Mouse (Mus musculus) right cerebral cortex, adult 18-20 months (tissue): ENCODE data around the gene Prr15.

Experiments used
- DNase-seq: peaks from one replicate; pipeline ENCODE4 v3.0.0; 2022; ENCODE audit warnings: mixed read lengths

Prr15 gene

GRCm38 (mm10) chr6:54325246-54325885 lies at the start of gene Prr15:
Prr15 (plus strand) TSS chr6:54325835.
- no peak for DNase-seq

GRCm38 (mm10) chr6:54277234-54277633 lies 48.4 kb upstream of the Prr15 start:
- no peak for DNase-seq

GRCm38 (mm10) chr6:54277828-54278227 lies 47.8 kb upstream of the Prr15 start:
- DNase-seq = no peak

GRCm38 (mm10) chr6:54278613-54279012 lies 47.0 kb upstream of the Prr15 start:
- DNase-seq = no peak

GRCm38 (mm10) chr6:54279391-54279790 lies 46.2 kb upstream of the Prr15 start:
- no peak for DNase-seq

GRCm38 (mm10) chr6:54280248-54280647 lies 45.4 kb upstream of the Prr15 start:
- no peak for DNase-seq

- DNase-seq = no peak
These were observed 42.3 kb upstream of the Prr15 start for GRCm38 (mm10) chr6:54283299-54283698.

- DNase-seq = no peak
These were observed 41.4 kb upstream of the Prr15 start for GRCm38 (mm10) chr6:54284167-54284711.

- no peak for DNase-seq
These were observed 38.8 kb upstream of the Prr15 start for GRCm38 (mm10) chr6:54286813-54287212.

GRCm38 (mm10) chr6:54289774-54290500 lies 35.7 kb upstream of the Prr15 start:
- DNase-seq = no peak

GRCm38 (mm10) chr6:54297231-54297630 lies 28.4 kb upstream of the Prr15 start:
- no peak for DNase-seq

- no peak for DNase-seq
These were observed 26.2 kb upstream of the Prr15 start for GRCm38 (mm10) chr6:54299417-54299816.

GRCm38 (mm10) chr6:54305777-54306176 lies 19.9 kb upstream of the Prr15 start:
- no peak for DNase-seq

GRCm38 (mm10) chr6:54313071-54313470 lies 12.6 kb upstream of the Prr15 start:
- peak; percentile 12 for DNase-seq

GRCm38 (mm10) chr6:54318618-54319017 lies 7.0 kb upstream of the Prr15 start:
- DNase-seq = no peak

GRCm38 (mm10) chr6:54319198-54319597 lies 6.4 kb upstream of the Prr15 start:
- DNase-seq = no peak

- DNase-seq = no peak
These were observed 5.4 kb upstream of the Prr15 start for GRCm38 (mm10) chr6:54320236-54320635.

- DNase-seq = peak; percentile 76
These were observed 1.3 kb downstream of the Prr15 start for GRCm38 (mm10) chr6:54326671-54327625.

GRCm38 (mm10) chr6:54327626-54328003 lies 2.0 kb downstream of the Prr15 start:
- DNase-seq = peak; percentile 77

GRCm38 (mm10) chr6:54328783-54329182 lies 3.1 kb downstream of the Prr15 start:
- no peak for DNase-seq

GRCm38 (mm10) chr6:54329598-54329997 lies 4.0 kb downstream of the Prr15 start:
- no peak for DNase-seq

- DNase-seq = no peak
These were observed 4.5 kb downstream of the Prr15 start for GRCm38 (mm10) chr6:54330166-54330565.

- no peak for DNase-seq
These were observed 6.1 kb downstream of the Prr15 start for GRCm38 (mm10) chr6:54331765-54332164.
